Mouse (Mus musculus): Measurements from ENCODE around the gene Cotl1. TPM values are rescaled to one million over a fixed set of nuclear protein-coding genes. Genes with fewer than 3 reads are reported as not detected.

The Cotl1 gene
- total RNA-seq, 2 experiments from 2014 or later: 17.3 to 20.2 TPM

- DNase-seq (ENCODE audit: low spot score): no peak
- intact Hi-C loops (cut with DNase I): no loop called here
Measured at GRCm38 (mm10) chr8:119777765-119778164, 62.6 kb downstream of the Cotl1 start.

- intact Hi-C loops (cut with DNase I): no loop called here
- DNase-seq (ENCODE audit: low spot score): no peak
Measured at GRCm38 (mm10) chr8:119776668-119777245, 63.6 kb downstream of the Cotl1 start.

GRCm38 (mm10) chr8:119765761-119766444 is 74.4 kb downstream of the Cotl1 start:
- DNase-seq (ENCODE audit: low spot score): no peak
- intact Hi-C loops (cut with DNase I): no loop called here

- DNase-seq (ENCODE audit: low spot score): no peak
- intact Hi-C loops (cut with DNase I): no loop called here
Measured at GRCm38 (mm10) chr8:119765311-119765710, 75.0 kb downstream of the Cotl1 start.

- no peak for DNase-seq (ENCODE audit: low spot score)
- intact Hi-C loops (cut with DNase I): no loop called here
Measured at GRCm38 (mm10) chr8:119762226-119763220, 77.8 kb downstream of the Cotl1 start.

GRCm38 (mm10) chr8:119761692-119762091 is 78.7 kb downstream of the Cotl1 start:
- intact Hi-C loops (cut with DNase I): no loop called here
- no peak for DNase-seq (ENCODE audit: low spot score)

Other genes starting within 250 kb of the Cotl1 start
- gene Taf1c, start 235.3 kb downstream of the Cotl1 start, total RNA-seq (2021): 1 to 10 TPM; 2.9 to 4.2 TPM
- gene Adad2, start 227.8 kb downstream of the Cotl1 start, total RNA-seq (2021): not detected
- under 1 TPM; 0.06 to 0.16 TPM for gene Kcng4, start 204.9 kb downstream of the Cotl1 start, total RNA-seq (2021)
- 10 to 100 TPM; 45.5 to 49.2 TPM for gene Wfdc1, start 174.2 kb downstream of the Cotl1 start, total RNA-seq (2021)
- gene Atp2c2, start 140.5 kb downstream of the Cotl1 start, total RNA-seq (2021): not detected
- 10 to 100 TPM; 10.5 to 12.4 TPM for gene Tldc1, start 62.1 kb downstream of the Cotl1 start, total RNA-seq (2021)
- gene Klhl36, start 21.7 kb upstream of the Cotl1 start, total RNA-seq (2021): 1 to 10 TPM; 2.3 to 3.3 TPM
- 10 to 100 TPM; 44.4 to 44.8 TPM for gene Usp10, start 69.8 kb upstream of the Cotl1 start, total RNA-seq (2021)
- 1 to 10 TPM in 1 of 2 experiments, not detected in 1; 2.7 TPM for gene Gm20388, start 70.3 kb upstream of the Cotl1 start, total RNA-seq (2021)
- 10 to 100 TPM; 21.7 to 25.7 TPM for gene Crispld2, start 151.9 kb upstream of the Cotl1 start, total RNA-seq (2021)